Comparison of ENCODE assay signal across 1 mouse cellular context in the genomic region with DNA sequence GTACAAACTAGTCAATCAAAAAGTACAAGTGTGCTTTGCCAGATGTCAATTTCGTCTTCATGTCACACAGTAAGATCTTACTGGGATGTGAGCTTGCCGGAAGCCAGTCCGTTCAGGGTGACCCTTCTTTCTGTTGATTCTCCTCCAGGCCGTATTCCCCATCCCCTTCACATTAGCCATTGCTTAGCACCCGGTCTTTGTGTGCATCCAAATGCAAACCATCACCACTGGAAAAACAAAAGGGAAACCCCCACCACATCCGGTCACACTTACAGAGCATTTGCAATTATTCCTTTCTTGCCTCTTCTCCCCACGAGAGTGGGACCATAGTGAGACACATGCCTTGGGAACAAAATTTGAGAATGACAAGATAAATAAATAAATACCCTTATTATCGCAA.
TF ChIP-seq lines count a peak whose summit lies in the region.

No protein-coding gene starts in this region.

TF ChIP-seq in CH12.LX, 34 proteins besides CTCF, POLR2A, EP300 and RAD21 (continued from another document):
- TF ChIP-seq MEF2A (IDR thresholded peaks at IDR 0.05; ENCODE audit: borderline replicate concordance, low read depth, low read length), result peak; percentile 41; the same call in 1 of the 2 replicates
- no peak for TF ChIP-seq GABPA (IDR thresholded peaks at IDR 0.05; ENCODE audit: insufficient replicate concordance, low read depth, low read length)
- no peak for TF ChIP-seq JUN (IDR thresholded peaks at IDR 0.05; ENCODE audit: insufficient read depth, low read depth, low read length)
- no peak for TF ChIP-seq SIN3A (IDR thresholded peaks at IDR 0.05; ENCODE audit: low read length)
- TF ChIP-seq TCF12 (IDR thresholded peaks at IDR 0.05; ENCODE audit: low read depth, low read length), result 0 out of 2 replicates have a peak, but pooled peaks have one; percentile 16
- no peak for TF ChIP-seq ZNF384 (IDR thresholded peaks at IDR 0.05; ENCODE audit: low read depth, low read length)
- no peak for TF ChIP-seq ZKSCAN1 (IDR thresholded peaks at IDR 0.05; ENCODE audit: borderline replicate concordance, low read depth, low read length)
